Mouse (Mus musculus): ENCODE results near the gene Asic2. TPM values are rescaled to one million over a fixed set of nuclear protein-coding genes. Genes with fewer than 3 reads are reported as not detected.
"Not testable (repeated sequence)": the region's sequence is repeated elsewhere in the genome, so short reads cannot be mapped to it uniquely, and the experiment has no call there.

The Asic2 gene
- polyA plus RNA-seq, 1 experiment: 39.7 TPM

DNA sequence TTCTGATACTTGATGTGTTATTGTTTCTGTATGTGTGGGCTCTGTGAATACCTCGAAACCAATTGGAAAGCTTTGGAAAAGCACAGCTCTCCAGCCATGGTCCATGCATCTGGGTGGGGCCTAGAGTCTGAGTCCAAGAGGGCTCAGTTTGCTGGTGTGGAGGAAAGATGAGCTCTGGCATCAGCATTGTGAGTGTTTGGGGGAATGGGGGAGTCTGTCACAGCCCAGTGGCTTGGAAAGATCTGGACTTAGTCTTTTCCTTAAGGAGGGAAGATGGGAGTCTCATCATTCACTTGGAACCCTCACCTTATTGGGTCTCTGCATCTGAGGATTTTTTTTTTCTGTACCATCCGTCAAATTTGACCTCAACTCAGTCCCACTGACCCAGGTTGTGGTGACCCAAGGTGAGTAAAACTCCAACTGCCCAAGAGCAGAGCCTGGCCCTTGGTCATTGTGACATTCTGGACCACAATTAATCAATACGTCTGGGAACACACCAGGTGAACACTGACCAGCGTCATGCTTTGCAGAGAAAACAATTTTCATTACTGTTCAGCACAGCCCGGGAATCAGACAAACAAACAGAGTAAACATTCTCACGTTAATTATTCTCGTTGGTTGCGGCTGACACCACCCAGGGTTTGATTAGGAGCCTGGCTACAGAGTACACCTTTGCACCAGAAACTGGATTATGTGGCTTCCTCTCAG is 594.1 kb downstream of the Asic2 start:
- Histone ChIP-seq H3K27me3 (ENCODE audit: control insufficient read depth, insufficient read depth, low read length) (no peaks in the 10 kb centered on the region), H3K4me3 (replicated peaks; ENCODE audit: insufficient read depth, low read depth, low read length) (no peak overlapping the region), H3K4me1 (ENCODE audit: control insufficient read depth, insufficient read depth, low read length) (no peaks in the 10 kb centered on the region), H3K27ac (ENCODE audit: insufficient read depth, low read length) (no peak overlapping the region)
- no peak for DNase-seq
- 80% methylated on average over 8 of the region's 8 CpGs for WGBS
- no peak for TF ChIP-seq POLR2A (IDR thresholded peaks at IDR 0.05; ENCODE audit: borderline replicate concordance, insufficient read depth, low read length)
- no peak for TF ChIP-seq CTCF (IDR thresholded peaks at IDR 0.05; ENCODE audit: borderline replicate concordance, insufficient read depth, low read depth, low read length)

DNA sequence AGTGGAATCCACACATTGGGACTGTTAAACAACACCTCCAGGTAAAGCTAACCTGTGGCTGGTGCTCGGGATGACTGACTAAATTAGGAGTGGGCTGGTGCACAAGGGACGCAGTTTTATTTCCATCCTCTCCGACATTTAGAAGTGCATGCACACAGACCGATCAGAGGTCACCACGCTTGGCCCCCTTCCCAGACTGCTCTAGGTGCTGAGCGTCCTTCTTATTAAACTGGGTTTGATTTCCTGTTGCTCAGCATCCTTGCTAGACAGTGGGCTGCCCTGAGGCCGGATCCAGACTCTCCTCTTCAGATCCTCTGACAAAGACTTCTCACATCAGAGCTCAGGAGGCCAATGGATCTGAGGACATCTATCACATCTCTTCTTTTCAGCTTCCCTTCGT is 596.7 kb downstream of the Asic2 start:
- DNase-seq: peak in 1 of 2 experiments; percentile 10
- no peak overlapping the region for H3K27ac ChIP-seq (ENCODE audit: insufficient read depth, low read length)
- WGBS: 58% methylated on average over 8 of the region's 8 CpGs
- TF ChIP-seq POLR2A (IDR thresholded peaks at IDR 0.05; ENCODE audit: borderline replicate concordance, insufficient read depth, low read length) (no peak), CTCF (IDR thresholded peaks at IDR 0.05; ENCODE audit: borderline replicate concordance, insufficient read depth, low read depth, low read length) (no peak)
- H3K4me3 ChIP-seq (replicated peaks; ENCODE audit: insufficient read depth, low read depth, low read length): no peak overlapping the region
- H3K4me1 ChIP-seq (ENCODE audit: control insufficient read depth, insufficient read depth, low read length): no peaks in the 10 kb centered on the region
- no peaks in the 10 kb centered on the region for H3K27me3 ChIP-seq (ENCODE audit: control insufficient read depth, insufficient read depth, low read length)

DNA sequence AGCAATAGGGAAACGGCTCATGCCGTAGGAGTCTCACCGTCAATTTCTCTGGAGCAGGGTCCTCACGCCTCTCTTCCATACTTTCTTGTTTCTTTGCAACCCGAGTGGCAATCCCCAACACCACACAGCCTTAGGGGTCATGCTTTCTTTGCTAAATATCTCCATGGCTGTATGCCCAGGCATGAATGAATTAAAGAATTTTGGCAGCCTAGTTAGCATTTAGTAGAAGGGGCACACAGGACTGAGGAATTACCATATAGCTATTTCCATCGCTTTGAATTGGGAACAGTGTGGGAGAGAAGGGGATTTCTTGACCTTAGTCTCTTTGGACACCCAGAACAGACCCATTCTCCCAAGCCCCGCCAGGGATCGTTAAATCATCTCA is 597.8 kb downstream of the Asic2 start:
- WGBS: 51% methylated on average over 8 of the region's 8 CpGs
- Histone ChIP-seq H3K4me3 (replicated peaks; ENCODE audit: insufficient read depth, low read depth, low read length) (no peak overlapping the region), H3K4me1 (ENCODE audit: control insufficient read depth, insufficient read depth, low read length) (no peaks in the 10 kb centered on the region), H3K27me3 (ENCODE audit: control insufficient read depth, insufficient read depth, low read length) (no peaks in the 10 kb centered on the region), H3K27ac (ENCODE audit: insufficient read depth, low read length) (no peak overlapping the region)
- DNase-seq: no peak
- no peak for TF ChIP-seq CTCF (IDR thresholded peaks at IDR 0.05; ENCODE audit: borderline replicate concordance, insufficient read depth, low read depth, low read length)
- TF ChIP-seq POLR2A (IDR thresholded peaks at IDR 0.05; ENCODE audit: borderline replicate concordance, insufficient read depth, low read length): no peak

DNA sequence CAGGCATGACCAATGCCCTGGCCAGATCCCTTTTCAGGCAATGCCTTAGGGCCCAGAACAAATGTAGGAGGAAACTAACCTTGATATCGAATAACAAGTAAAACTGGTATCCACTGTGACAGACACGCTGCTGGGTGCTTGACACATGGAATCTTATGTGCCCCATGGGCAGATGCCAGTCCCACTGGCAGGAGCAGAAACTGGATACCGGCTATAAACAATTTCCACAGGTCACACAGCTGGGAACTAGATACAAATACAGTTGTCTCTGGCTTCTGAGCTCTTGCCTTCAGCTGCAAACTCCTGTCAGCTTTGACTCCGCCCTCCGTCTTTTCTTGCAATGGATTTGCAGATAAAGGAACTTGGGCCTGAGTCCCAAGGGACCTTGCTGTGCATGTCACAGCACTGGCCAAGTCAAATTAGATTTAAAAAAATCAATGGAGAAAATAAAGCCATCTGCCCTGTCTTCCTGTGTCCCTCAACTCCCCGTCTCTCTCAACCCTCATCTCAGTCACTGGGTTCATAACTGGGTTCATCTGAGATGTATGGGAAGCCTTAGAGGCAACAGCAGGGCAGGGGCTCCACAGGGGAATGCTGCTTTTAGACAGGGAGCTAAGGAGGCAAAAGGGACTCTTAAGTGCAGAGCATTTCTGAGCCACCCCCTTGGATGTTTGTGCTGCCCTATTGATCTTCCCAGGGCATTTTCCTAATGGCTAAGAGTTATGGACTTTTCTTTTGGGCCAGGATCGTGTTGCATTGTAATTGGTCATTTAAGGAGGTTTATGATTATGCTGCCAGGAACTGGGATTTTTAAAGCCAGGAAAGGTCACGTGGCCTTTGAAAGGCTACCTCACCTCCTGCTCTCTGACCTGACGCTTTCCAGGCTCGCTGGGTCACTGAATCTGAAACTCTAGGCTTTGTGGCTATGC is 598.5 kb downstream of the Asic2 start:
- DNase-seq: no peak
- 44% methylated on average over 10 of the region's 10 CpGs for WGBS
- TF ChIP-seq POLR2A (IDR thresholded peaks at IDR 0.05; ENCODE audit: borderline replicate concordance, insufficient read depth, low read length) (no peak), CTCF (IDR thresholded peaks at IDR 0.05; ENCODE audit: borderline replicate concordance, insufficient read depth, low read depth, low read length) (no peak)
- Histone ChIP-seq H3K27me3 (ENCODE audit: control insufficient read depth, insufficient read depth, low read length) (no peaks in the 10 kb centered on the region), H3K4me1 (ENCODE audit: control insufficient read depth, insufficient read depth, low read length) (no peaks in the 10 kb centered on the region), H3K27ac (ENCODE audit: insufficient read depth, low read length) (no peak overlapping the region), H3K4me3 (replicated peaks; ENCODE audit: insufficient read depth, low read depth, low read length) (no peak overlapping the region)

- TF ChIP-seq CTCF (IDR thresholded peaks at IDR 0.05; ENCODE audit: borderline replicate concordance, insufficient read depth, low read depth, low read length) (no peak), POLR2A (IDR thresholded peaks at IDR 0.05; ENCODE audit: borderline replicate concordance, insufficient read depth, low read length) (no peak)
- Histone ChIP-seq H3K4me1 (ENCODE audit: control insufficient read depth, insufficient read depth, low read length) (no peaks in the 10 kb centered on the region), H3K27ac (ENCODE audit: insufficient read depth, low read length) (no peak overlapping the region), H3K4me3 (replicated peaks; ENCODE audit: insufficient read depth, low read depth, low read length) (no peak overlapping the region), H3K27me3 (ENCODE audit: control insufficient read depth, insufficient read depth, low read length) (no peaks in the 10 kb centered on the region)
- WGBS: 96% methylated on average over 3 of the region's 3 CpGs
- no peak for DNase-seq
Observed at GRCm38 (mm10) chr11:81364442-81364841, 603.8 kb downstream of the Asic2 start.

DNA sequence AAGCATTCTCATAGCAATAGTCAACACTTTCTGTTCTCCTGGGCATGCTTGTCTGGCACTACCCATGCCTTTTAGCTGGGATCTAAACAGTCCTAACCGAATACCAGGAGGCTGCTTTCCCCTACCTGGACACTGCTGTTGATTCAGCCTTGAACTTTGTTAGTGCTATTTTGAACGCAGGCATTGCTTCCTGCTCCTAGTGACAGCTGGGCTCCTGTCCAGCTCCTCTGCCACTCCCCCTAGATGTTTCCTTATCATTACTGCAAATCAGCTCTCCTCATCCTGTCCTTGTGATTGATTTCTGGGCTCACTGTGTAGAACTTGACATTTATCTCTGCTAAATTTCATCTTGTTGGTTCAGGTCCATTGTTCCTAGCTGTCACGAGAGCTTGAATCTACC is 605.8 kb downstream of the Asic2 start:
- no peaks in the 10 kb centered on the region for H3K4me1 ChIP-seq (ENCODE audit: control insufficient read depth, insufficient read depth, low read length)
- WGBS: 34% methylated on average over 3 of the region's 3 CpGs
- no peak overlapping the region for H3K27ac ChIP-seq (ENCODE audit: insufficient read depth, low read length)
- no peaks in the 10 kb centered on the region for H3K27me3 ChIP-seq (ENCODE audit: control insufficient read depth, insufficient read depth, low read length)
- DNase-seq: no peak
- no peak overlapping the region for H3K4me3 ChIP-seq (replicated peaks; ENCODE audit: insufficient read depth, low read depth, low read length)
- no peak for TF ChIP-seq CTCF (IDR thresholded peaks at IDR 0.05; ENCODE audit: borderline replicate concordance, insufficient read depth, low read depth, low read length)
- TF ChIP-seq POLR2A (IDR thresholded peaks at IDR 0.05; ENCODE audit: borderline replicate concordance, insufficient read depth, low read length): no peak

DNA sequence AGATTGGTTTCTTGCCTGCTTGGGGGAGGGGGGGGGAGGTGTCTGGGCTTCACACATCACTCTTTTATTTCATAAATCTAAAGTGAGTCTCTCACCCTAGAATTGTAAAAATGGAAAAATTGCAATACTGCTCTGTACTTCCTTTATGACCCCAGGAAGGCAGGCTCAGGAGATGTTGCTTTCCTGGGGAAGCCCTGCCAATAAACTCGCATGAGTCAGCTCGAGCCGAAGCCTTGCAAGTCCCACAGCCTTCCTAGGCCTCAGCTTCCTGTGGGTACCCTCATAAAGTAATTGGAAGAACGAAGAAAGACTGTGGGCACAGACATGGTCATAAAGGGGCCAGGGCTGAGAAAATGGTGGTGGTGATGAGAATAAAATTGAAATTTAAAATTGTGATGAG is 607.2 kb downstream of the Asic2 start:
- Histone ChIP-seq H3K27ac (ENCODE audit: insufficient read depth, low read length) (no peak overlapping the region), H3K4me3 (replicated peaks; ENCODE audit: insufficient read depth, low read depth, low read length) (no peak overlapping the region), H3K27me3 (ENCODE audit: control insufficient read depth, insufficient read depth, low read length) (no peaks in the 10 kb centered on the region), H3K4me1 (ENCODE audit: control insufficient read depth, insufficient read depth, low read length) (no peaks in the 10 kb centered on the region)
- DNase-seq: no peak
- TF ChIP-seq POLR2A (IDR thresholded peaks at IDR 0.05; ENCODE audit: borderline replicate concordance, insufficient read depth, low read length) (no peak), CTCF (IDR thresholded peaks at IDR 0.05; ENCODE audit: borderline replicate concordance, insufficient read depth, low read depth, low read length) (no peak)
- 88% methylated on average over 4 of the region's 4 CpGs for WGBS

DNA sequence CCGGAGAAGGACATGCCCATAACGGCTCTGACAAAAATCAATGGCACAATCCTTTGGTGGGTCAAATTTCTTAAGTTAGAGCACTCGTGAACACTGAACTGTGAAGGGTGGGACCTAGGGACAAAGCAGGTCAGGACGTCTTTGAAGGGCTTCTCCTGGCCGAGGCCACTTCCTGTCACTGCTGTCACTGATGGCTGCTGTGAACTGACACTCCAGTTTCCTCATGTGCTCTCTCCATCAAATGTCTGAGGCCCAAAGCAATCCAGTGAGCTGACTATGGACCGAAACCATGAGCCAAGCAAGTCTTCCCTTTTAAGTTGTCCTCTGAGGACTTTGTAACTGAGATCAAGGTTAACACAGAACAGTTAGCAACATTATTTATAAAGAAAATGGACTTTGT is 617.8 kb downstream of the Asic2 start:
- not testable (repeated sequence) for H3K4me3 ChIP-seq (replicated peaks; ENCODE audit: insufficient read depth, low read depth, low read length); H3K27ac ChIP-seq (ENCODE audit: insufficient read depth, low read length); H3K27me3 ChIP-seq (ENCODE audit: control insufficient read depth, insufficient read depth, low read length); DNase-seq; H3K4me1 ChIP-seq (ENCODE audit: control insufficient read depth, insufficient read depth, low read length)
- WGBS: 66% methylated on average over 6 of the region's 6 CpGs
